Mouse (Mus musculus): ENCODE measurements around the gene Chic2. TPM values are rescaled to one million over a fixed set of nuclear protein-coding genes. Genes with fewer than 3 reads are reported as not detected.
A peak's percentile ranks its signal among the peaks of the same experiment; 100 is the strongest.

The Chic2 gene
- polyA plus RNA-seq, 1 experiment from 2014 or later = 29.9 TPM

DNA sequence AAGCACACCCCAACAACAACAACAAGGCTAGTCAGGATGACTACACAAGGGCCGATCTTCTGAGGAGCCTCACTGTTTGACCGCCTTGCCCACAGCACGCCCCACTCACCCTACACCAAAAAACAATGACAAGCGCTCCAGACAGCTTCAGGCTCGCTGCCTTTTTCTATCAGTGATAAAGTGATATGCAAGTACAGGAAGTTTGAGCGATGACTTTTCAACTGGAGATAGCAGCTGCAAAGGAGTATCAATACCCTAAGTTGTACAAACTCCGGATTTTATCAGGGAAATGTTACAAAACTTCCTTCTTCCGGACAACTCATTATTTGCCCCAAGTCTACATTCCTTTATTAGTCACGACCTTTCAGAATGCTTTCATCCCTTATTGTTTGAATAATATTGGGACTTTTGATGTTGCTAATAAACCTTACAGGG is 1.5 kb downstream of the Chic2 start:
- WGBS (ENCODE audit: missing documents) = 17% methylated on average over 8 of the region's 9 CpGs
- no peaks in the 10 kb centered on the region for H3K36me3 ChIP-seq (ENCODE audit: inconsistent target)
- H3K27ac ChIP-seq = peak overlapping the region; percentile 38; the same call in 1 of the 2 replicates
- H3K79me2 ChIP-seq (ENCODE audit: inconsistent target) = peaks cover 60% of the 10 kb centered on the region
- peak overlapping the region; percentile 77 for H3K4me3 ChIP-seq (ENCODE audit: inconsistent target)

DNA sequence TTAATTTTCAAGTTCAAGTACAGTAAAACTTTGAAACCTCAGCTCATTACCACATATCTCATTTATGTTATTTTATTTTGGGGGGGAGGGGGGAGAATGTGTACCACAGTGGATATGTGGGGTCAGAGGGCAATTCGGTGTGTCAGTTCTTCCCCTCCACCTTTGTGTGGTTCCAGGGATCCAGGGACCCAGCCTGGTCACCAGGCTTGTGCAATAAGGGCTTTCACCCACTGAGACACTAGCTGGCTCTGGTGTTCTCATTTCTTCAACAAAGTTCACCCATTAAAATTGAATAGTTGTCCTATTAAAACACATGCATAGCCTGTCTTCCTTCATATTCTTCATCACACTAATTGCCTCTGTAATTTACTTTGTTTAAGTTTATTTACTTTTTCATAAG is 5.3 kb downstream of the Chic2 start:
- H3K27ac ChIP-seq = no peak overlapping the region
- peaks cover 98% of the 10 kb centered on the region for H3K79me2 ChIP-seq (ENCODE audit: inconsistent target)
- H3K4me3 ChIP-seq (ENCODE audit: inconsistent target) = no peak overlapping the region
- H3K36me3 ChIP-seq (ENCODE audit: inconsistent target) = no peaks in the 10 kb centered on the region
- WGBS (ENCODE audit: missing documents) = 100% methylated on average over 1 of the region's 1 CpGs

DNA sequence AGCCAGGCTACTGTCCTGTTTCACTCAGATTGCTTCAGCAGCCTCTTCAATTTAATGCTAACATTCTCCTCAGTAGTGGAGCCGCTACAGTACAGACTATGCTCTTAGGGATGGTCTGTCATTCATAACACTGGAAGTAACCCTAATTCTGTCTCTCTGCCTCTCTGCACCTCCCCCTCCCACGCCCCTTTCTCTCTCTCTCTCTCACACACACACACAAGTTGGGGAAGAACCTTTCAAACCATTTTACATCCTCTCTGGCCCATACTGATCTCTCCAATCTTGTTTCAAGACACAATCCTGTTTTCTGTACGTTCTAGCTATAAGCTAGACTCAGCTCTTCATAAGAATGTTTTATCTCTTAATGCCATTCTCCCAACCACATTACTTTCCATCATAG is 9.1 kb downstream of the Chic2 start:
- 82% methylated on average over 3 of the region's 3 CpGs for WGBS (ENCODE audit: missing documents)
- H3K27ac ChIP-seq = no peak overlapping the region
- peaks cover 100% of the 10 kb centered on the region for H3K79me2 ChIP-seq (ENCODE audit: inconsistent target)

DNA sequence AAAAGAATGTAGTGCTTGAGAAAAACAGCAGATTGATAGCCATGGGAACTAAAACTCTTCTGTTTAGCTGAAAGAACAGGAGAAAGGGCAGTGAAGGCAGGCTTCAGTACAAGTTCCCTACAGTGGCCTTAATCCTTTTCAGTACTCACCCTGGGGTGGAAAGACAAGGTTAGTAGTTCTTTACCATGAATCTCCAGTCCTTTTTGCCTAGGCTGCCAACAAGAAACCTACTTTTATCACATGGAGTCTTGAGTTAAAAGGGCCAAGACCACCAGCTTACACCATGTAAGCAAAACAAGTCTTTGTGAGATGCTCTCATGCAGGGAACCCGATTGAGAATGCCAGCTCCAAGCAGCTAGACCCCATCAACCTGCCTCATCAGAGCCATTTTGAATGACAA is 29.8 kb downstream of the Chic2 start:
- H3K36me3 ChIP-seq (ENCODE audit: inconsistent target) = peaks cover 8% of the 10 kb centered on the region; the same call in 1 of the 2 replicates
- 100% methylated on average over 1 of the region's 1 CpGs for whole genome bisulfite sequencing (ENCODE audit: missing documents)
- H3K27ac ChIP-seq = no peak overlapping the region
- H3K4me3 ChIP-seq (ENCODE audit: inconsistent target) = no peak overlapping the region
- peaks cover 57% of the 10 kb centered on the region; the same call in 1 of the 2 replicates for H3K79me2 ChIP-seq (ENCODE audit: inconsistent target)

More for the DNA sequence above, 9.1 kb downstream of the Chic2 start:
- Histone ChIP-seq H3K4me3 (ENCODE audit: inconsistent target) (no peak overlapping the region), H3K36me3 (ENCODE audit: inconsistent target) (no peaks in the 10 kb centered on the region)

DNA sequence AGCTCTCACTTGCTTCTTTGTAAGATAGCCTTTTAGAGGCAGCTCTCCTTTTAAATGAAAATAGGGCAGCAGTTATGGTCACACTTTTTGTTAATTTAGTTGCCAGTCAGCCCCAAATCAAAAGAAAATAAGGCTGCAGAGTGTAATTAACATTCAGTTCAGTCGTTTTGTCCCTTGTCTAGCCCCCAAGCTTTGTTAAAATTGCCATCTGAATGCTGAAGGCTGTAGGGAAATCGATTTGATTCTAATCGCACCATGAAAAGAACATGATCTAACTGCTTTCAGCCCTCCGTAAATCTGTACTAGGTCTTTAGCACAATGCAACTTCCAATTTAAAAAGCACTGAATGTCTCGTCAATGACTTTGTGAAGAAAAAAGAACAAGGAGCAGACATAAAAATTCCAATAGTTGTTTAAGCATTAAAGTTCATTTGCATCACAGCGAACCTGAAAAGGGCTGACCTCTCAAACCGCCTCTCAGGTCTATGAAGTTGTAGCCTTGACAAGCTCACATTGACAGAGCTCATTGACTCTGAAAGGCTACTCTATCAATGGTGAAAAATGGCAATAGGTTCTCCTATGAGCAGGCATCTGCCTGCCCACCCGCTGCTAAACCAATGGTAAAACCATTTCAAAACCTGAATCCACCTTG is 31.7 kb downstream of the Chic2 start:
- 90% methylated on average over 8 of the region's 8 CpGs for WGBS (ENCODE audit: missing documents)
- no peak overlapping the region for H3K27ac ChIP-seq
- H3K36me3 ChIP-seq (ENCODE audit: inconsistent target) = peaks cover 16% of the 10 kb centered on the region; the same call in 1 of the 2 replicates
- H3K4me3 ChIP-seq (ENCODE audit: inconsistent target) = no peak overlapping the region
- H3K79me2 ChIP-seq (ENCODE audit: inconsistent target) = peaks cover 42% of the 10 kb centered on the region; the same call in 1 of the 2 replicates

DNA sequence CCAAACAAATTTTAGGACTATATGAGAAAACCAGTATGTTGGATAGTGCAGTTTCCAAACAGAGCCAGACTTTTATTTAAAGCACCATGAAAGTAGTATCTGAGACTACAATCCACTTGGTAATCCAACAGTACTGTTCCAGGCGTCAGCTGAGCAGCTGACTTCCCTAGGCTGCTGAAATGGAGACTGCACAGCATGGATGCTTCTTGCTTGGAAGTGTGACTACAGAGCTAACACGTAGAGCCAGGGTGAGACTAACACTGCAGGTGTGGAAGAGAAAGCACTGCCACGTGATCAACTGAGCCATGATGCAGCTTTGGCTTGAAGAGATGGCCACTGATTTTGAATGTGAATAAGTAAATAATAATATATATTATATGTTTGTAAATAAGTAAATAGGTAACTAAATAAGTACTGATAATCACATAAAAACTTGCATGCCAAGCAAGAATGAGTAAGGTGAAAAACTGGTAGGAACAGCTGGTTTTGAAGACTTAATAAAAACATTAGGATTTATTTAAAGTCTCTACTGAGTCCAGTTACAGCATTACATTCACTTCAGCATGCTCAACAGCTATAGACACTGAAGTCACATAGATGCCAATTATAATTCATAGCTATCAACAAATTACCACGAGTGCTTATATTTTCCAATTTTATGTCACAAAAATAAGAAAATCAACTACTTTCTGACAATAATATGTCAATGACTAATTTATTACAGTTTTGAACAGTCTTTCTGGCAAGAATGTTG is 32.4 kb downstream of the Chic2 start:
- Histone ChIP-seq H3K27ac (no peak overlapping the region), H3K79me2 (ENCODE audit: inconsistent target) (peaks cover 35% of the 10 kb centered on the region; the same call in 1 of the 2 replicates), H3K36me3 (ENCODE audit: inconsistent target) (peaks cover 21% of the 10 kb centered on the region; the same call in 1 of the 2 replicates), H3K4me3 (ENCODE audit: inconsistent target) (no peak overlapping the region)
- 92% methylated on average over 4 of the region's 4 CpGs for WGBS (ENCODE audit: missing documents)

DNA sequence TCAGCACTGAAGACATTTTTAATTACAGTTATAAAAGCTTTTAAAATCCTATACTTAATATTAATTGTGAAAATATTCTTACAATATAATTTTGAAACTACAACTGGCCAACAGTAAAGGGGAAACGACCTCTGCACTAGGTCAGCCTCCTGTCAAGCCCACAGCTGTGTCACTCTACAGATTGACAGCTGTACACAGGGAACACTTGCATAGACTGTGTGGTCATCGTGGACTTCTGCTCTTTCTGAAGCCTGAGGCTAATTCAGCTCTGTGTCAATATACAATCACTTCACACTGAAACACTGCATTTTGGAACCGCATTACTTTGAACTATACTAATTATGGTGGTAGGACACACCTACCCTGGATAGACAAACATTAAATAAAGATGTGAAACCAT is 39.8 kb downstream of the Chic2 start:
- 71% methylated on average over 3 of the region's 3 CpGs for WGBS (ENCODE audit: missing documents)
- peaks cover 13% of the 10 kb centered on the region; the same call in 1 of the 2 replicates for H3K36me3 ChIP-seq (ENCODE audit: inconsistent target)

DNA sequence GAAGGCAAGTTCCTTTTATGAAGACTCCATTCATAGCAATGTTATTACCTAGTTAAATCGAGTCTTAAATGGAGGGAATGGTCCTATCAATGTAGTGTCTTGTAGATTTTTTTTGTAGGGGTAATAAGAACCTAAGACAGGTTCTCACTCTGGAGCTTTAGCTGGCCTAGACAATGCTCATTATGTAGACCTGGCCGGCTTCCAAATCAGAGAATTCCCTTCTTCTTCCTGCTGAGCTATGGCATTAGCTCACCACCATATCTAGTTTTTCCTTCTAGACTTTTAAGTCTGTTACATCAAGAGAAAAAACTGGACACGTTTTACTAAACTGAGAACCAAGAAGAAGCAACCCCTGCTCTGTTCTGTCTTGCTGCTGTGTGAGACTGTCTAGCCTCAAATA is 42.5 kb downstream of the Chic2 start:
- WGBS (ENCODE audit: missing documents) = 97% methylated on average over 3 of the region's 3 CpGs
- Histone ChIP-seq H3K79me2 (ENCODE audit: inconsistent target) (no peaks in the 10 kb centered on the region), H3K36me3 (ENCODE audit: inconsistent target) (no peaks in the 10 kb centered on the region; the same call in 1 of the 2 replicates)

More for the DNA sequence above, 39.8 kb downstream of the Chic2 start:
- Histone ChIP-seq H3K4me3 (ENCODE audit: inconsistent target) (no peak overlapping the region), H3K27ac (no peak overlapping the region), H3K79me2 (ENCODE audit: inconsistent target) (no peaks in the 10 kb centered on the region)

DNA sequence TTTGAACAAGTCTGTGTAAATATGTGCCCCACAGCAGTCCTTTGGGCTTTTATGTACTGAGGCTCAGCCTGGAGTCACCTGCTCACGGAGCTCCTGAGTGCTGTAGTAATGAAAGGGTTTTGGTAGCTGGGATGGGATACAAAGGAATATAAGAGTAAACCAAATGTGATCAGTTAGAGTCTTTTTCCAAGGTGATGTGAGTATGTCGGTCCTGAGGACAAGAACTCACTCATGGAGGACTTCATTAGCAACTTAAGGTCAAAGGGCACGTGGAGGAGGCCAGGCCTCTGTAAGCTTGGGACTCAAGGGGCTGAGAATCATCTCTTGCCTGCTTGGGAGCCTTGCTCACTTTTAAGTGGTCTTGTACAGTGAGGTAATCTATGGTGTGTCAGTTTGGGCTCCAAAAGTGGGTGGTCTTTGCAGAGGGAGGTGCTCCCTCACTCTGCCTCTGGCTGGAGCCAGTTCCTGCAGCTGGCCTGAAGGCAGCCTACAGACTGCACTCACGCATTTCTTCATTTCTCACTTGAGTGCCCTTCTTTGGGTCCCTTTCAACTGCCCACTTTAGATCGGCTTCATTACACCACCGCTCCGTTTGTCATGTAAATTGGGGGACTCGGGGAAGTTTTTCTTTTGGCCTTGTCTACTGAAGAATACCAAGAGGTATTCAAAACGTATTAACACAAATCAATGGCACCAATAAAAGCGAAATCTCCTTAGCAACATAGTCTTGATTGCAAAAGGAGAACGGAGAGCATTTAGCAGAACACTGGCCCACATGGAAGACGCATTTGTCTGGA is 45.7 kb downstream of the Chic2 start:
- Histone ChIP-seq H3K79me2 (ENCODE audit: inconsistent target) (no peaks in the 10 kb centered on the region), H3K4me3 (ENCODE audit: inconsistent target) (no peak overlapping the region), H3K27ac (no peak overlapping the region), H3K36me3 (ENCODE audit: inconsistent target) (no peaks in the 10 kb centered on the region; the same call in 1 of the 2 replicates)
- WGBS (ENCODE audit: missing documents) = 96% methylated on average over 12 of the region's 12 CpGs

More for the DNA sequence above, 42.5 kb downstream of the Chic2 start:
- no peak overlapping the region for H3K27ac ChIP-seq
- no peak overlapping the region for H3K4me3 ChIP-seq (ENCODE audit: inconsistent target)

DNA sequence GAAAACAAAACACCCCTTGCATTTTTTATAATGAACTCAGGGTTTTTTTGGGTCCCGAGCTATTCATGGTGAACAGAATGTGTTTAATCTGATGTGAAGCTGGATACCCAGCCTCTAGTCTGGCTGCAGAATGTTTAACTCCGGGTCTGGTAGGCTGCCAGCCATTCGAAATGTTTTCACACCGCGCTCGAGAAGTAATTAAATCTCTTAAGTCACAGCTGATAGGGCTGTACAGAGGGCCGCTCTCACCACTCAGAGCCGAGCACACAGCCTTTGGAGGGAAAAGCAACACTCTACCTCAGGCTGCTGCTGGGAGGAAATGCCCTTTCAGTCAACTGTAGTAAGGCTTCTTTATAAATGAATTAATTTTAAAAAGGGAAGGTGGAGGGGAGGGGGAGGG is 49.6 kb downstream of the Chic2 start:
- 88% methylated on average over 8 of the region's 8 CpGs for WGBS (ENCODE audit: missing documents)
- Histone ChIP-seq H3K79me2 (ENCODE audit: inconsistent target) (no peaks in the 10 kb centered on the region), H3K4me3 (ENCODE audit: inconsistent target) (no peak overlapping the region), H3K36me3 (ENCODE audit: inconsistent target) (no peaks in the 10 kb centered on the region; the same call in 1 of the 2 replicates), H3K27ac (no peak overlapping the region)

DNA sequence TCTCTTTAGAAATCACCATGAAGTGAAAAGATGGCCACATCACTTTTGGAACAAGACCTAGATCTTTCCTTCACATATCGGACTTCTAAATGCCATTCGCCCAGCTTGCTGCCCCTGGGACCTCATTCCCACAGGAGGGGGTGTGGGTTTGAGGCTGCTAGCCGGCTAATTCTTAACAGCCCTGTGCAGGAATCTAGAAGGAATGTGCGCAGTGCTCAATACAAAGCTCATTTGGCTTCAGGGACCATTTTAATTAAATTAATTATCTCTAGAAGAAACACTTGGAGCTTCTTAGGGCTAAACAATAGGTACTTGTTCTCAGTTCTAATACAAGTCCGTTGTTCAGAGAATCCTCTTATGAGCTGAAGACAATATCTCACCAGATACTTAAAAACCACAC is 60.5 kb downstream of the Chic2 start:
- WGBS (ENCODE audit: missing documents) = 94% methylated on average over 5 of the region's 5 CpGs
- Histone ChIP-seq H3K36me3 (ENCODE audit: inconsistent target) (no peaks in the 10 kb centered on the region), H3K79me2 (ENCODE audit: inconsistent target) (no peaks in the 10 kb centered on the region), H3K27ac (no peak overlapping the region), H3K4me3 (ENCODE audit: inconsistent target) (no peak overlapping the region)

DNA sequence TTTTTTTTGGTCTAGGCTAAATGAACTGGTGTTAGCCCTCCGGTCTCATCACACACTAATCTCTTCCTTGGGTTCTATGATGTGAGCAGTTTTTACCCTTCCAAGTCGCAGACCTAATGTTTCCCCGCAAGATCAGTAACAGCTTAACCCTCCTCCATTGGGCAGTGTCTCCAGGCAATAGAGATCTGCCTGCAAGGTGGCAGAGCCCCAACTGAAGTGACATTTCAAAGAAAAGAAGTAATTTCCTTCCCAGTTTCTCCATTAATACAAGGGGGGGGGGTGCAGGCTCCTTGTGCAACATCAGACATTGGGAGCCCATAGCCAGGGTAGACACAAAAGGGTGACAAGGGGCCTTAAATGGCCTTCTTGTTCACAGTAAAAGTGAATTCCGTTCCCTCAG is 64.0 kb downstream of the Chic2 start:
- no peak overlapping the region for H3K4me3 ChIP-seq (ENCODE audit: inconsistent target)
- H3K27ac ChIP-seq = no peak overlapping the region
- H3K36me3 ChIP-seq (ENCODE audit: inconsistent target) = no peaks in the 10 kb centered on the region
- WGBS (ENCODE audit: missing documents) = 84% methylated on average over 4 of the region's 4 CpGs
- no peaks in the 10 kb centered on the region for H3K79me2 ChIP-seq (ENCODE audit: inconsistent target)

DNA sequence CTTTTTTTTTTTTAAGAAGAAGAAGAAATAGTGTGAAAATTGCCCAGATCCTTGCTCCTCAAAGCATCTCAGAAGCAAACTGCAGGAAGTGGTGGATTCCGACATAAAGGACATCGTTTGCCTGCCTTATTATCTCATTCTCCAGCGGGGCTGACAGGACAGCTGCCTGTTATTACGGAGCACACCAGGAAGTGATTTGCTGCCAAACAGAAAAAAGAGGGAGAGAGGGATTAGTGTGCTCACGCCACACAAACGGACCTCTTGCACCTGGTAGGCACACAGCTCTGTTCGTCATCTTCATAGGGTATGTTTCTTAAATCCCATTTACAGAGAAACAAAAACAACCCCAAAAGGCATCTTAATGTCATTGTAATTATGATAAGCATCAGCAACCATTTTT is 64.4 kb downstream of the Chic2 start:
- WGBS (ENCODE audit: missing documents) = 53% methylated on average over 7 of the region's 7 CpGs
- Histone ChIP-seq H3K79me2 (ENCODE audit: inconsistent target) (no peaks in the 10 kb centered on the region), H3K27ac (no peak overlapping the region), H3K4me3 (ENCODE audit: inconsistent target) (no peak overlapping the region), H3K36me3 (ENCODE audit: inconsistent target) (no peaks in the 10 kb centered on the region)

DNA sequence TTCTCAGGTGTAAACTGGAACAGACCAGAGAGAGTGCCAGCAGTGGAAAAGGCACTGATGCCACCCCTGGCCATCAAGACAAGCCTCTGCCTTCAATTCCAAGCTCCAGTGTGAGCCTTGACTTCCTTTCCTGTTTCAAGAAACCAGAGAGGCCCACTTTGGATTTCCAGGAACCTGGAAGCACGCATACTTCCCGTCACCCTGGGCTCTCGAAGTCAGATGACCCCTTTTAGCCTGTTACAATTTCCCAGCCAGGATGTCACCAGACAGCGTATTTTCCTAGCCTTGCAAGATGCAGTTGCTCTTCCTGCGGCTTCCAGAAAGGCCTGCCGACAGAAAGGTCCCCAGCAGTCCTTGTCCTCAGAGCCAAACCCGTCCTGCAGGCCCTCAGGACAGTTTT is 65.0 kb downstream of the Chic2 start:
- WGBS (ENCODE audit: missing documents) = 50% methylated on average over 7 of the region's 7 CpGs
- no peaks in the 10 kb centered on the region for H3K79me2 ChIP-seq (ENCODE audit: inconsistent target)
- H3K36me3 ChIP-seq (ENCODE audit: inconsistent target) = no peaks in the 10 kb centered on the region
- no peak overlapping the region for H3K27ac ChIP-seq
- no peak overlapping the region for H3K4me3 ChIP-seq (ENCODE audit: inconsistent target)
